Mouse (Mus musculus) 3T3-L1 (cell line): ENCODE results near the gene Cox7a2.
A peak's percentile ranks its signal among the peaks of the same experiment; 100 is the strongest.

ENCODE experiments used
- DNase-seq: peaks from one replicate; pipeline ENCODE4 v3.0.0-alpha.2; 2015; ENCODE audit warnings: low read depth, low spot score

The Cox7a2 gene

DNA sequence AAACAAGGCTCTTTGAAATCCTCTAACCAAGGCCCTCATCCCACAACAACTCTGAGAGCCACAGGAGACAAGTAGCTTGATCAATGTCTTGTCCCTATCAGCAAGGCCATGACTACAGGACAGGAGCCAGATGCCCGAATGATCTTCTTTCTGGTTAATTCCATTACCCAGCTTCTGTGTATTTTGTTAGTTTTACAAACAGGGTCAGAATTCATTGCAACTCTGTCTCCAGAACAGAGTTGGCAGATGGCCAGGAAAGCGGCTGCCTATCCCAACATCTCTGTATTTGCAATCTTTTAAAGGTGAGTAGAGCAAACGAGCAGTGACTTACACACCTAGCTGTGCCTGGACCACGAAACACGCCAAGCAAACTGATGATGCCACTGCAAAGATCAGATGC, 29.4 kb downstream of the Cox7a2 start:
- no peak for DNase-seq

- peak; percentile 81 for DNase-seq
Measured at GRCm38 (mm10) chr9:79723090-79723489, 36.6 kb downstream of the Cox7a2 start.

GRCm38 (mm10) chr9:79721056-79721455, 38.6 kb downstream of the Cox7a2 start:
- DNase-seq: peak; percentile 75

DNA sequence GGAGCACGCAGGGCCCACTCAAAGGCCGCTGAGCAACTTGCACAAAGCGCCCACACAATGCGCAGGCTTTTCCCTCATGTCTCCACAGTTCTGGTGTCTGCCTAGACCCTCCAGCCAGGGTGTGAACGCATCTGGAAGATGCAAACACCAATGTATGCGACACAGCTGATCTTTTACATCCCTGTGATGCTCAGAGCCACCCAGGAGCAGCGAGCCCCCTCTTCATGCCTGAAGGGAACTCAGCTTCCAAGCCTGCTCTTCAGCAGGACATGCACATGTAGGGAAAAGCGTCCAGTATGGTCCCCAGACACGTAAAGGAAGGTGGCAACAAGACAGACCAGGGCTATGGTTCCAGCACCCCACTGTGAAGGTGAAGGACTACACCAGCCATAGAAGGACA, 39.5 kb downstream of the Cox7a2 start:
- no peak for DNase-seq

- DNase-seq: no peak
Measured at GRCm38 (mm10) chr9:79719451-79719850, 40.2 kb downstream of the Cox7a2 start.

- peak; percentile 74 for DNase-seq
Measured at GRCm38 (mm10) chr9:79718481-79719370, 41.0 kb downstream of the Cox7a2 start, which contains the start of gene Col12a1. Gene Col12a1, minus strand, starts transcription at chr9:79718831.

- DNase-seq: peak; percentile 54
Measured at GRCm38 (mm10) chr9:79717836-79718475, 41.7 kb downstream of the Cox7a2 start.

DNA sequence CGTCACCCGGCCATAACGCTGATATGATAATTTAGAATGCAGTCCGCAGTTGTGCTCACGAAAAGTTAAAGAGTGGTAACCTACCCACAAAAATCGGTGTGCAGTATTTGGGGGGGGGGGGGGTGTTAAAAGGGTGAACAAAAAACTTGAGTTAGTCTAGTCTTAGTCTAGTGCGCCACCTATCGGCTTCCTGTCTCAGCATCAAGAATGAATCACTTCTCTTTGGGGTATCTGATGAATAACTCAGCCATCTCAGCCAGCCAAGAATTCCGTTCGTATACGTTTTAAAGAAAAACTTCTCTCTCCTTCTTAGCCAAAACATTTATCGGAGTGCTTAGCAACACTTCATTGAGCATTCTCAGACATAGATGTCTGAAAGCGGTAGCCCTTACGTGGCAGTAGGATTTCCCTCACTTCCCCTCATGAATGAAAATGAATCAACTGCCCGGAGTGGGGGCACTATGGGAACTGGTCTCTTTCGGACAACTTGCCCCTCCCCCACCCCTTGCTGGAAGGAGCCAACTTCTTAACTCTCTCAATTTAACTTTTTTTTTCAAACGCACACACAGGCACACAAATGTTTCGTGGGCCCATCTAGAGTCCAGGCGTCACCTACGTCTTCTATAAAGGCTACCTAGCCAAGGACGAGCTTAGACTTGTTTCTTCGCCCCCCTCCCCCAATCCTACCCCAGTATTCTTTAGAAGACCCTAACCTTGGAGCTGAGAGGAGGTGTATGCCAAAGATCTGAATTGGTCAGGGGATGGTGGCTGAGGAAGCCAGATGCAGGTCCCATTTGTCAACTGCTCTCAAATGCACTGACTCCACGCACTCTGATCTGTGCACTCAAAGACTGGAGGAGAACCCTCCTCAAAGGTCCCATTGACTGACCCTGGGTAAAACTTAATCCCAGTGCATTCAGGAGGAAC, 42.5 kb downstream of the Cox7a2 start:
- peak; percentile 93 for DNase-seq

- peak; percentile 43 for DNase-seq
Measured at GRCm38 (mm10) chr9:79716496-79716895, 43.2 kb downstream of the Cox7a2 start.

DNA sequence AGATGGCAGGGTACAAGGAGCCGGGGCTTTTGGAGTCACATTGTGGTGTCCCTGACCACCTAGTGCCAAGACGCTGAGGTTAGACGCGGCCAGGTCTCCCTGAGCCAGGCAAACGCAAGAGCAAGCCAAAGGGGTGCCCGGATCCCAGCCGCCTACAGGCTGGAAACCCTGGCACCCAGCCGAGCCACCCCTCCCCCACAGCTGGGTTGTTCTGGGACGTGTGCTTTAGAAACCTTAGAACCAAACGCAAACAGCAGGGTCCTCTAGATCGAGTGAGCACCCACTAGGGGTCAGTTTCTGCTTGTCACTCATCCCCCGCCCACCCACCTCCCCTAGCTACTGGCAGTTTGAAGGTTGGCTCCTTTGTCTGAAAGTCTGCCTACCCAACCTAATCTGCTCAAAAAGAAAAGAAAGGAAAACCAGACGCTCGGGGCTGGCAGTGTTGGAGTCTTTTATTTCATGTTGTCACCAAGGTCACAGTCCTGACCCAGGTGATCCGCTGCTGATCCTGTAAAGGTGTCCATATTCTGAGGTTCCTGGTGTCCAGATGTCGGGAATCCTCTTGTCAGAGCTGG, 45.1 kb downstream of the Cox7a2 start:
- no peak for DNase-seq
